Mouse (Mus musculus) neural tube, embryonic 14.5 days (tissue): ENCODE results near the gene Ltb4r2. TPM values are rescaled to one million over a fixed set of nuclear protein-coding genes. Genes with fewer than 3 reads are reported as not detected.

Experiments used
- ATAC-seq: fragments of 200-750 bp; cut with Nextera tagmentation; 2 replicates; pipeline ENCODE4 v1.8.0; 2017; ENCODE audit warnings: low read depth, mild to moderate bottlenecking, moderate TSS enrichment, moderate library complexity
- H3K27ac ChIP-seq: fragments of 300-500 bp; sonication (generic); 2 replicates; pipeline ENCODE4 v1.5.1; 2014; ENCODE audit warnings: low read depth, mild to moderate bottlenecking, control low read depth, low read length, moderate library complexity, mixed read lengths
- H3K27me3 ChIP-seq: fragments of 300-500 bp; sonication (generic); 2 replicates; pipeline ENCODE4 v1.6.1; 2014; ENCODE audit warnings: low read length; ENCODE audit not compliant: control insufficient read depth, insufficient read depth
- H3K36me3 ChIP-seq: fragments of 300-500 bp; sonication (generic); 2 replicates; pipeline ENCODE4 v1.6.1; 2014; ENCODE audit warnings: low read length, mixed read lengths; ENCODE audit not compliant: control insufficient read depth, insufficient read depth
- H3K4me1 ChIP-seq: fragments of 300-500 bp; sonication (generic); 2 replicates; pipeline ENCODE4 v1.6.1; 2014; ENCODE audit warnings: low read length; ENCODE audit not compliant: control insufficient read depth, insufficient read depth
- H3K4me2 ChIP-seq: fragments of 300-500 bp; sonication (generic); 2 replicates; pipeline ENCODE4 v1.6.1; 2014; ENCODE audit warnings: mild to moderate bottlenecking, low read depth, low read length, control low read depth
- H3K4me3 ChIP-seq: fragments of 300-500 bp; sonication (generic); 2 replicates; pipeline ENCODE4 v1.5.1; 2014; ENCODE audit warnings: low read depth, low read length, control low read depth, mixed read lengths
- H3K9ac ChIP-seq: fragments of 300-500 bp; sonication (generic); replicated peaks from 2 replicates; pipeline ENCODE4 v1.6.1; 2014; ENCODE audit warnings: low read depth, mild to moderate bottlenecking, control low read depth, low read length, mixed read lengths
- H3K9me3 ChIP-seq: fragments of 300-500 bp; sonication (generic); 2 replicates; pipeline ENCODE4 v1.6.1; 2016; ENCODE audit warnings: low read length; ENCODE audit not compliant: control insufficient read depth
- whole genome bisulfite sequencing: fragments of 180-500 bp; shearing (Covaris S2); extraction: QIAGEN DNeasy Blood & Tissue Kit; methylation state at CpG from one replicate; pipeline ENCODE4 v1.1.7; 2014; 5-methylcytosine and 5-hydroxymethylcytosine counted together
- polyA plus RNA-seq: library from polyadenylated mRNA; unstranded; fragments of >200 nt; fragmentation: Nextera tagmentation; extraction: Ambion mirVana; gene quantifications from 2 replicates; pipeline ENCODE4 v1.2.1, GENCODE M21; 2014

The Ltb4r2 gene
- polyA plus RNA-seq, 1 experiment from 2014 or later, result 0.59 TPM

GRCm38 (mm10) chr14:55768555-55768954, 7.3 kb downstream of the Ltb4r2 start:
- H3K4me3 ChIP-seq, result no peak overlapping the region
- no peak overlapping the region for H3K4me2 ChIP-seq
- H3K27ac ChIP-seq, result no peak overlapping the region
- 87% methylated on average over 6 of the region's 6 CpGs for WGBS
- 0 out of 2 replicates have a peak, but pooled peaks cover 2% of the 10 kb centered on the region for H3K4me1 ChIP-seq
- no peak overlapping the region for H3K9ac ChIP-seq
- no peaks in the 10 kb centered on the region for H3K36me3 ChIP-seq
- peaks cover 20% of the 10 kb centered on the region for H3K27me3 ChIP-seq
- no peaks in the 10 kb centered on the region for H3K9me3 ChIP-seq
- no peak for ATAC-seq

GRCm38 (mm10) chr14:55769087-55769703, 8.0 kb downstream of the Ltb4r2 start:
- ATAC-seq, result no peak
- Histone ChIP-seq H3K4me3 (no peak overlapping the region), H3K4me1 (0 out of 2 replicates have a peak, but pooled peaks cover 2% of the 10 kb centered on the region), H3K4me2 (no peak overlapping the region), H3K9ac (no peak overlapping the region), H3K27me3 (peaks cover 19% of the 10 kb centered on the region), H3K27ac (no peak overlapping the region), H3K9me3 (no peaks in the 10 kb centered on the region), H3K36me3 (no peaks in the 10 kb centered on the region)
- 76% methylated on average over 16 of the region's 16 CpGs for WGBS

GRCm38 (mm10) chr14:55776711-55777110, 15.5 kb downstream of the Ltb4r2 start:
- 82% methylated on average over 7 of the region's 7 CpGs for WGBS
- Histone ChIP-seq H3K27me3 (peaks cover under 1% of the 10 kb centered on the region; the same call in 1 of the 2 replicates), H3K9ac (no peak overlapping the region), H3K36me3 (no peaks in the 10 kb centered on the region), H3K9me3 (no peaks in the 10 kb centered on the region), H3K4me3 (no peak overlapping the region), H3K4me1 (no peaks in the 10 kb centered on the region), H3K4me2 (no peak overlapping the region), H3K27ac (no peak overlapping the region)
- ATAC-seq, result no peak

GRCm38 (mm10) chr14:55777176-55777575, 15.9 kb downstream of the Ltb4r2 start:
- H3K36me3 ChIP-seq, result no peaks in the 10 kb centered on the region
- 55% methylated on average over 3 of the region's 3 CpGs for WGBS
- H3K9ac ChIP-seq, result no peak overlapping the region
- no peak overlapping the region for H3K27ac ChIP-seq
- H3K4me2 ChIP-seq, result no peak overlapping the region
- H3K27me3 ChIP-seq, result peaks cover 3% of the 10 kb centered on the region; the same call in 1 of the 2 replicates
- ATAC-seq, result no peak
- no peaks in the 10 kb centered on the region for H3K9me3 ChIP-seq
- H3K4me1 ChIP-seq, result no peaks in the 10 kb centered on the region
- no peak overlapping the region for H3K4me3 ChIP-seq

- Histone ChIP-seq H3K4me1 (no peaks in the 10 kb centered on the region), H3K4me2 (no peak overlapping the region), H3K4me3 (no peak overlapping the region), H3K27me3 (peaks cover 10% of the 10 kb centered on the region; the same call in 1 of the 2 replicates), H3K9me3 (no peaks in the 10 kb centered on the region), H3K9ac (no peak overlapping the region), H3K36me3 (no peaks in the 10 kb centered on the region), H3K27ac (no peak overlapping the region)
- ATAC-seq, result no peak
- 82% methylated on average over 11 of the region's 11 CpGs for WGBS
Measured at GRCm38 (mm10) chr14:55777806-55778205, 16.6 kb downstream of the Ltb4r2 start.

- H3K4me3 ChIP-seq, result no peak overlapping the region
- WGBS, result 89% methylated on average over 15 of the region's 15 CpGs
- H3K9me3 ChIP-seq, result no peaks in the 10 kb centered on the region
- H3K4me2 ChIP-seq, result no peak overlapping the region
- 0 out of 2 replicates have a peak, but pooled peaks cover 2% of the 10 kb centered on the region for H3K4me1 ChIP-seq
- no peaks in the 10 kb centered on the region for H3K36me3 ChIP-seq
- H3K9ac ChIP-seq, result no peak overlapping the region
- peaks cover 10% of the 10 kb centered on the region; the same call in 1 of the 2 replicates for H3K27me3 ChIP-seq
- ATAC-seq, result no peak
- H3K27ac ChIP-seq, result no peak overlapping the region
Measured at GRCm38 (mm10) chr14:55778686-55779085, 17.5 kb downstream of the Ltb4r2 start.

GRCm38 (mm10) chr14:55779656-55780055, 18.4 kb downstream of the Ltb4r2 start:
- H3K9ac ChIP-seq, result no peak overlapping the region
- no peak for ATAC-seq
- H3K9me3 ChIP-seq, result no peaks in the 10 kb centered on the region
- H3K36me3 ChIP-seq, result no peaks in the 10 kb centered on the region
- 61% methylated on average over 16 of the region's 16 CpGs for WGBS
- no peak overlapping the region for H3K27ac ChIP-seq
- peaks cover 10% of the 10 kb centered on the region; the same call in 1 of the 2 replicates for H3K27me3 ChIP-seq
- H3K4me2 ChIP-seq, result no peak overlapping the region
- no peak overlapping the region for H3K4me3 ChIP-seq
- H3K4me1 ChIP-seq, result 0 out of 2 replicates have a peak, but pooled peaks cover 2% of the 10 kb centered on the region

GRCm38 (mm10) chr14:55780736-55781135, 19.5 kb downstream of the Ltb4r2 start:
- ATAC-seq, result no peak
- H3K9me3 ChIP-seq, result no peaks in the 10 kb centered on the region
- H3K4me3 ChIP-seq, result no peak overlapping the region
- 84% methylated on average over 11 of the region's 11 CpGs for WGBS
- no peak overlapping the region for H3K4me2 ChIP-seq
- peaks cover 16% of the 10 kb centered on the region; the same call in 1 of the 2 replicates for H3K27me3 ChIP-seq
- H3K27ac ChIP-seq, result no peak overlapping the region
- H3K36me3 ChIP-seq, result no peaks in the 10 kb centered on the region
- H3K9ac ChIP-seq, result no peak overlapping the region
- H3K4me1 ChIP-seq, result 0 out of 2 replicates have a peak, but pooled peaks cover 2% of the 10 kb centered on the region

- H3K27me3 ChIP-seq, result peaks cover 20% of the 10 kb centered on the region; the same call in 1 of the 2 replicates
- no peak overlapping the region for H3K4me3 ChIP-seq
- ATAC-seq, result peak; percentile 84
- no peaks in the 10 kb centered on the region for H3K36me3 ChIP-seq
- H3K27ac ChIP-seq, result no peak overlapping the region
- 0 out of 2 replicates have a peak, but pooled peaks cover 2% of the 10 kb centered on the region for H3K4me1 ChIP-seq
- H3K9ac ChIP-seq, result no peak overlapping the region
- WGBS, result 13% methylated on average over 14 of the region's 14 CpGs
- peak overlapping the region; percentile 19; the same call in 1 of the 2 replicates for H3K4me2 ChIP-seq
- H3K9me3 ChIP-seq, result no peaks in the 10 kb centered on the region
Measured at GRCm38 (mm10) chr14:55781310-55781709, 20.1 kb downstream of the Ltb4r2 start.
